Mouse (Mus musculus): ENCODE measurements around the gene Vipas39.
"Not testable (repeated sequence)": the region's sequence is repeated elsewhere in the genome, so short reads cannot be mapped to it uniquely, and the experiment has no call there.

The Vipas39 gene

DNA sequence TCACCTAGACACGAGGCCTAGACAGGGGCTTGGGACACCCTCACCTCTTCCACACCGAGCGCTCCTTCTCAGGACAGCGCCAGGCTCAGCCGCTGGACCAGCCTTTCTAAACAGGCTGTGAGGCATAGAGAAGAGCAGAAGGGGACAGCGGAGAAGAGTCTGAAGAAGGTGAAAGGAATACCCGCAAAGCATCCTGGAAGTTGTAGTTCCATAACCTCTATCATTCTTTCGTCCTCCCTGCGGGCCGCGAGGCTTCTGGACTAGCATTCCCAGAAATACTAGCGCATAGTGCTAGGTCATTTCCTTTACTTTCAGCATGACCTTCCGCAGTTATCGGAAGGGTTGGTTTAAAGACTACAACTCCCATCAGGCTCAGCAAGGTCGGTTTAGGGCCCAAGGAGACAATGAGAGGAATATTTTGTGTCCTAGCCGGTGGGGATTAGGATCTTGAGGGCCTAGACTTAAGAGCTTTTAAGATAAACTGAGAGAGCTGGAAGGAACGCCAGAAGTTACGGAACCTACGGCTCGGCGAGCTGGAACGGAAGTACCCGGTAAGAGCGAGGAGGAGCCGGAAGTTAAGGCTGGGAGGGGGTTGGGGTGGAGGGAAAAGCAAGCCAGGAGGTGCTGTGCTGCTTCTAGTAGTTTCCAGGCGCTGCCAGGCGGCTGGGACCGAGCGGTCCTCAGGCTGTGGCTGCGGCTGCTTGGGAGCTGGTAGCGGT, at the start of gene Vipas39, which contains the start of gene Ahsa1:
Gene Vipas39, minus strand, starts transcription at position 149 of the 719 bp plus-strand sequence.
Gene Ahsa1, plus strand, starts transcription at position 372 of the 719 bp plus-strand sequence.
- DNase-seq (ENCODE audit: low spot score in 2 of 2) = peak; percentile 91 to 95

DNA sequence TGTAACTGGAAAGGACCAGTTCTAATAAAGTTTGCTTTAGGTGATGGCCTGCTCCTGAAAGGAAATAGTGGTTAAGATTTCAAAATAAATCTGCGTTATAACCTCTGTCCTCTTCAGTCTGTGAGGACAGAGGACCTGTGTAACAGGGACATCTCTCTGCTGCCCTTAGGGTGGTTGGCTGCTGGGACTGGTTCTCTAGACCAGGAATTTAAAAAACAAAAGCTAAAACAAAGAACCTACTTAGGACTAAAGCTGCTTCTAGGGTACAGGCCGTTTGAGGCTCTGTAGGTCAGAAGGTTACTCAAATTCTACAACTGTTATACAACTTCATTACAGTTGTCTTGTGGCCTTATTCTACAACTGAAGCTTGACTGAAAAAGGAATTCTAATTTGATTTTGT, 47.0 kb upstream of the Vipas39 start:
- no peak for DNase-seq (ENCODE audit: low spot score in 2 of 2)

DNA sequence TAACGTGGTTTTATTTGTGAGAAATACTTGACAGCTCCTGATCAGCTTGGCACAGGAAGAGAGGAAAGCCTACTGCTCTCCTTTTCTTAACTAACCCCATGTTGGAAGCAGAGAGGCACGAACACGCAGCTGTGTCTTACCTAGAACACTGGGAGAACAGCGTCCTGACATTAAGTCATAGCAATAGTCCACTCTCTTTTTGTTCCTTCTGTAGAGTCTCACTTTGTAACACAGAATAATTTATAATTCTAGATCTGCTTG, 40.5 kb upstream of the Vipas39 start:
- DNase-seq (ENCODE audit: low spot score in 2 of 2) = not testable (repeated sequence)

DNA sequence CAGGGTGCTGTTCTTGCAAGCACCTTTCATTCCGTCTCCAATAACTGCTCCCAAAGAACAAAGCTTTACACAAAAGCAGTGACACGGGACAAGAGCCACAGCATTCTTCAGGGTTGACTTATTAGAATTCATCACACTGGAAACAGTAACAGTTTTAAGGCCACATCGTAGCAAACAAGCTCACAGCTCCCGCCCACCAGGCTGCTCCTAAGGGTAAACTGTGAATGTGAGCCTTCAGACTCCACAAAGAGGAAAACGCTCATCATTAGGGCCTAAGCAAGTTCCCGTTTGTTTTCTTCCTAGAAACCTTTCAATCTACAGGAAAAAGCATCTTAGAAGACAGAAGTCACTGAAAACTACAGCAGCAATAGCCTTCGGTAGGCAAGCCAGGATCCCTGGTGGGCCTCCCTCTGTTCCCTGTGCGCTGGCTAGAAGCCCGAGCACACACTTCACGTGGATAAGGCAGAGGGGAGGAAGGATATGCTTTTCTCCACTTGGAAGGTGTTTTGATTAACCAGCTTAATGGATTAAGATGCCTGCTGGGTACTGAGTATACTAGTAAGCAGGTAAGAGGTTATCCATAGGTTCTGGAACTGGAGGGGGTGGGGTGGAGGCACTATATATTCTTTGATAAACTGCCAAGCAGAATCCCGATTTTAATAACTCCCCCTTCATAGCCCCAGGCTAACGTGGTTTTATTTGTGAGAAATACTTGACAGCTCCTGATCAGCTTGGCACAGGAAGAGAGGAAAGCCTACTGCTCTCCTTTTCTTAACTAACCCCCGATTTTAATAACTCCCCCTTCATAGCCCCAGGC, 39.9 kb upstream of the Vipas39 start:
- DNase-seq (ENCODE audit: low spot score in 2 of 2) = no peak

DNA sequence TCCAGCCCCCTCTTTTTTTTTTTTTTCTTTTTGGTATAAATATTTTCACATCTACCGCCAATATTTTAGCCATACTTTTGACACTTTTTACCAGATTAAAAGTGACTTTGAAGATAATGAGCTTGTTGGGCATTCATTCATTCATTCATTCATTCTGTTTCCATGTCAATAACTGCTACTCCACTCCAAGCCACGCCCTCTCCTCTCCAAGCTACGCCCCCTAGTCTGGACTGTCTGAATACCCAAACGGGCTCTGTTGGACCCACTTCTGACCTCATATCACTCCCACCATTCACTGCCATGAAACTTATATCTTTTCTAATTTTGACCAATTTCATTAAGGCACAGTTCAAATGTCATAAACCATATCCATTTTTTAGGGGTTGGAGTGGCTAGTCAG, 35.1 kb upstream of the Vipas39 start:
- no peak for DNase-seq (ENCODE audit: low spot score in 2 of 2)

DNA sequence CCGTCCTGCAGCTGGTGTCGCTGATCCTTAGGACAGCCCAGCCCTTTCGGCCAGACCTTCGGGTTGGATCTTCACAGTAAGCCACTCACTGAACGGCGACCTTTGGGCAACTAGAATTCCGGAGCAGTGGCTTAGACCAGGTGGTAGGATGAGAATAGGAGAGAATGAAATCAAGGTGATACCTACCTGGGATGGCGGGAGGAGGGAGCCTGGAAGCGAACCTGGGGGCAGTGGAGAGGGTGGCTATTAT, 34.3 kb upstream of the Vipas39 start:
- DNase-seq (ENCODE audit: low spot score in 2 of 2) = no peak

DNA sequence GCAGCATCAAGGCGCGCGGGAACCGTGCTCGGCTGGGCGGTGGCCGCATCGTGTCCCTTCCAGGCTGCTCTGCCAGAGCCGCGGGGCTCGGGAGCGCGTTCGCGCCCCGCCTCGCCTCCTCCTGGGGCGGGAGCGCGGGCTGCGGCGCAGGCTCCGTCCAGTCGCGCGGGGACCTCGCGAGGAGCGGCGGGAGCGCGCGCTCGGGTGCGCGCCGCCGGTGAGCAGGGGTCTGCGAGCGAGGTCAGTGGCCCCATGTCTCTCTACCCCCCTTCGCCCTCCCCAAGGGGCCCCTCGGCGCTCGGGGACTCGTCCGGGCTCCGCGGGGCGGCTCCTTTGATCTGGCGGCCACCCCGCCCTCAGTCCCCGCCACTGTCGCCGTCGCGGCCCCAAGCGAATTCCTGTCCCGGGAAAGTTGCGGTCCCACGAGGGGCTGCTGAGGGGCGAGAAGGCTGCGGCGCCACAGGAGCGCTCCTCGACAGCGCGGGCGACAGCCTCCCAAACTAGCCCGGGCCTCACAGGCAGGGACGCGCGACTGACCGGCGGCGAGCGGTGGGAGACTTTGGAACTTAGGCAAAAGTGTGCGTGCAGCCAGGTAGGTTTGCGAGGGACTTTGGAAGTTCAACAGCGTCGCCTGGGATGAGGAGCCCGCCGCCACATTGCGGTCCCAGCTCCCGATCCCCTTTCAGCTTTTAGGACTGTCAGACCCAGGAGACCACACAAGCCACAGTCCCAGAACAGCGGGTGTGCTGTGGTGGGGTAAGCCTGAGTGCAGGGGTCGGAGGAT, 33.8 kb upstream of the Vipas39 start, which contains the start of gene Ism2:
Gene Ism2, minus strand, starts transcription at position 49 of the 784 bp plus-strand sequence.
- no peak for DNase-seq (ENCODE audit: low spot score in 2 of 2)

DNA sequence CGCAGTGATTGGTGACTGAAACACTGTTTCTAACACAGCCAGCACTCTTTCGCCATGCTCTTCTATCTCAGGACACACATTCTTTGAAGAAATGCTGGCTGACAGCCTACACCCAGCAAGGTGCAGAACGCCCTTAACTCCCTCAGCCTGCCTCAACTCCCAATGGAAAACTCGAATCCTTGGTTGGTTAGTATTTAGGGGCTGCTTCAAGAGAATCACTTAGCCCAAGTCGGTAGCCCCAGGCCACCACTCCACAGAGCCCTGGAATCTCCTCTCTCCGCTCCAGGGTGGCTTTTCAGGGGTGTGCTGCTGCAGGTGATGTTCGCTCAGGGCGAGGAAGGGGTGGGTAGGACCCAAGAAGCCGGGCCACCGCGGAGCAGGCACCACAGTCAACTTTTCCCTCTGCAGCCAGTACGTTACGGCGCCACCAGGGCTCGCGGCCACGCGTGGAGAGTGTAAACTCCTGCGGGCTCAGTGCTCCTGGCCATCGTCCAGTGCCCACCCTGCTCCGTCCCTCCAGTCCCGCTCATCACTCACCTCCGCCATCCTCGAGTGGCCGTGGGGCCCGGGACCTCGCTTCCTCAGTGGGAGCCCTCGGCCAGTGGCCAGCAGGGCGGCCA, 33.1 kb upstream of the Vipas39 start:
- DNase-seq (ENCODE audit: low spot score in 2 of 2) = no peak

DNA sequence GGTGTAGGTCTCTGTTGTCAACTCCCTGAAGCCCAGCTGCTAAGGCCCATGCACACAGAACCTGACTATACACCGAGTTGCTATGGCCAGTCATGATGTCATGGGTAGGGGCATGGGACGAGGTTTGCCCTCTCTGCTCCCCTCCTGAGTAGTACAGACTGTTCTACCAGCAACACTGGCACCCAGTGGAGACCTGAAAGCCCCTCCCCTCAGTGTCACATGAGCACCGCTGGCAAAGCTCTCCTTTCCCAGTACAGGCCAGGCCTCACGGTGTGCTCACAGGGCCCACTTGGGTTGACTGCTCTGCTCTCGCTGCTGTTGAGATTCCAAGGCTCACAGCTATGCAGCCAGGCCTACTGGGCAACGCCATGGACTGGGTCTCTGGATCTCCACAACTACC, 27.9 kb upstream of the Vipas39 start:
- DNase-seq (ENCODE audit: low spot score in 2 of 2) = no peak

DNA sequence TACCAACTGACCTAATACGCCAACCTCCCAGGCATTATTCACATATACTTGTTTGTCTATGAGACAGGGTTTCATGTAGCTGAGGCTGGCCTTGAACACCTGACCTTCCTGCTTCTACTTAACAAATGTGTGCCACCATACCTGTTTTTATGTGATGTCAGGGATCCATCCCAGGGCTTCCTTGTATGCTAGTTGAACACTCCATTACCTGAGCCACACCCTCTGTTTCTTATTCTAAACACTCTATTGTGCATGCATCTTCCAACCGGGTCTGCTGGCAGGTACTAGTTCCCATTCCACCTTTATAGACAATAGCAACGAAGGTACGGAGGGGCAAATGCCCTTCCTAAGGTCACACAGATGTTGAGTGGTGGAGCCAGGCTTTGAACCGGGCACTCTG, 23.0 kb upstream of the Vipas39 start:
- DNase-seq (ENCODE audit: low spot score in 2 of 2) = no peak

DNA sequence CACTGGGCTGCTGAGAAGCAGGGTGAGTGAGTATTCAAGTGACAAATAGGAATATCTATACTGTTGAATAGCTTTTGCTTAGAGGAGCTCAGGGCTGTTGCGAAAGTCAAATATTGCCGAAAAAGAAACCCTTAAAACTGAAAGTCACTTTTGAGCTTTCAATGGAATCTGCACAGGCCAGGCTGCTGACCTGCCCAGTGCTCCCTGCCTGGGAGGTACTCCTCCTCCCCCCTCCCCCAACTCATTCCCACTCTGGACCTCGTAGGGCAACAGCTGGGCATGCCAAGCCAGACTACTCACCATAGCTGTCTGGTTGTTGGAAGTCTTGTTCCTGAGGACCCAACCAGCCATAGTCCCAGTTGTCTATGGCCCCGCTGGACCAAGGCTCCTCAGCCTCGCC, 18.7 kb upstream of the Vipas39 start:
- DNase-seq (ENCODE audit: low spot score in 2 of 2) = no peak

DNA sequence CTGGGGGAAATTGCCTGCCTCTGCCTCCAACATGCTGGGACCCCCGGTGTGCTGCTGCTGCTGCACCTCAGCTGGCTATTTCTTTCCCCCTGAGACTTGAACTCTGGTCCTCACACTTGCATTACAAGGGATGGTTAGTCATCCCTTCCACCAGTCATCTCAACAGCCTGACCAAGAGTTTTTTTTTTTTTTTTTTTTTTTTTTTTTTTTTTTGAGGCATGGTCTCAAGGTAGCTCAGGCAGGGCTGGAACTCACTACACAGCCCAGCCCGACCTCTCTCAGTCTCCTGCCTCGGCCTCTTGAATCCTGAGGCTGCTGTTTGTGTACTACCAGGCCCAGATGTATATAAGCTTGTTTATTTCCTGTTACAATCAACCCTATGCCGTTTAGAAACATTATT, 18.2 kb upstream of the Vipas39 start:
- no peak for DNase-seq (ENCODE audit: low spot score in 2 of 2)

DNA sequence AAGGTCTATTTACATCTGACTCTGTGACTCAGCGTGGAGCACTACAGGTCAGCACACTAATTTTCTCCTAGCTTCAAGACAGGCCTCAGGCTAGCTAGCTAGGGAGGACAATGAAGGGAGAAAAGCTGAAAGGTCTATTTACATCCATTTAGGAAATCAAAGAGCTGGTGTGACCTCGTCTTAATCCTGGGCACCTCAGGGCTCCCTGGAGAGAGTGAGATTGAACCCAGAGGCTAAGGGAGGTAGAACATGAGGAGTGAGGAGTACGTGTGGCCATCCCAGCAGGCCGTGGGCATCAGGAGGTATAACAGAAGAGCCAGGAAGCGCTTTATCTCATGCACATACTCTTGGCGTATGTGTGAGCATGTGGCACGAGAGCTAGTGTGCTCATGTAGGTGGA, 17.6 kb upstream of the Vipas39 start:
- no peak for DNase-seq (ENCODE audit: low spot score in 2 of 2)

DNA sequence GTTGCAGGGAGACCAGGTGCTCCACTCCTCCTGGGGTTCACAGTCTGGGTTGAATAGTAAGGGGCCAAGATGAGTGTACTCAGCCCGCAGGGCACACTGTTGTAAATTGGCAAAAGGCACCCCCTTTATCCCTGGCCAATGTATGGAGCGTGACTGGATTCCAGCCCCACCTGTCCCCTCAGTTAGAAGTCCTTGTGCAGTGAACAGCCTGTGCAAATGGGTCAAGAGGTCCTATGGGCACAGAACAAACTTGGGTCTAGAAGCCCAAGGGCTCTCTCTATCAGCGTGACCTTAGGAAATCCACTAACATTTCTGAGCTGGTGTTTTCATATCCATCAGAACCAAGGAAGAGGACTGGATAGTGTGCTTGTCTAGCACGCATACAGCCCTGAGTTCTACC, 16.7 kb upstream of the Vipas39 start:
- DNase-seq (ENCODE audit: low spot score in 2 of 2) = no peak

DNA sequence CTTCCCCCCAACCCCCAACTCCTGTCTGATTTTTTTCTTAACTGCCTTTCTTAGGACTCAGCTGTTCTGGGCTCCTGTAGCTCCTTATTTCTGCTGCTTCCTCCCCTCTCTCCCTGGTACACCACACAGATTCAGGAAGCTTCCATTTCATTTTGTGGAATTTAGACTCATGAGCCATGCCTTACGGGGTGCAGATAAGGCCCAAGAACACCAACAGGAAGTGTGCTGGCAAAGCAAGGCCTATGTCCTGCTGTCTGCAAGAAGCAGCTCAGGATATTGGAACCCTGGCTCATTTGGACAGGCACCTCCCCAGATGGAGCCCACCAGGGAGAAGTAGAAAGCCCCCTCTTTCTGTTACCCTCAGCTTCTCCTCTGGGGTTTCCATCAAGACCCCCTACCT, 15.7 kb upstream of the Vipas39 start:
- DNase-seq (ENCODE audit: low spot score in 2 of 2) = no peak

DNA sequence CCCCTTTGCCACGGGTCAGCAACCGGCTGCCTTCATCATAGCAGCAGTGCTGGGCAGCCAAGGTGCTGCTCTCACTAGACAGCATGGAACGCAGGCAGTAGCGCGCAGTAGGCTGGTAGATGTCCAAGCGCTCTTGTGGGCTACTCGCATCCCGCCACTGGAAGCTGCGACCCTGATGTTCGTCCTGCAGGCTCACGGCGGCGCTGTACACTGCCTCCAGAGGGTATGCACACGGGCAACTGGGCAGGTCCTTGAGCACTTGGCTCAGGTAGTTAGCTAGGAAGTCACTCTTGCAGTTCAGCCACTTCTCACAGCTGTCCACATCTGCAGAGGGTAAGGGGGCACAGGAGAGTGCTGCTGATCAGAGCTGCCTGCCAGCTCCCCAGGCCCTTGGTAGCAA, 13.8 kb upstream of the Vipas39 start:
- no peak for DNase-seq (ENCODE audit: low spot score in 2 of 2)

DNA sequence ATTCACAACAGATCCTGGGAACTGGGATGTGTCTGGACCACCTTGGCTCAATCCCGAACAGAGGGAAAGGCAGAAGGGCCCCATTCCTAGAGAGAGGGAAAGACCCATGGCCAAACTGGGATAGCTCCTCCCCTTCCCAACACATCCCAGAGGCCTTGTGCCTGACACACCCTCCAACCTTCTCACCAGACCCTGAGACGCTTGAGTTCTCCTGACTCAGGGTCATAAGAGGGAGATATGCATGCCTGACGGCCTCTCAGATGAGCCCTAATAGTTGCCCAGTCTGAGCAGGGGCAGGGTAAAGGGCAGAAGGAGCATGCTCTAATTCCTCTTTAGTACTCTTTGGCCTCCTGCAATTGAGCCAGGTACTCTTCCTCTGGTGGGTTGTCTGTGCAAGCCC, 13.3 kb upstream of the Vipas39 start:
- no peak for DNase-seq (ENCODE audit: low spot score in 2 of 2)

DNA sequence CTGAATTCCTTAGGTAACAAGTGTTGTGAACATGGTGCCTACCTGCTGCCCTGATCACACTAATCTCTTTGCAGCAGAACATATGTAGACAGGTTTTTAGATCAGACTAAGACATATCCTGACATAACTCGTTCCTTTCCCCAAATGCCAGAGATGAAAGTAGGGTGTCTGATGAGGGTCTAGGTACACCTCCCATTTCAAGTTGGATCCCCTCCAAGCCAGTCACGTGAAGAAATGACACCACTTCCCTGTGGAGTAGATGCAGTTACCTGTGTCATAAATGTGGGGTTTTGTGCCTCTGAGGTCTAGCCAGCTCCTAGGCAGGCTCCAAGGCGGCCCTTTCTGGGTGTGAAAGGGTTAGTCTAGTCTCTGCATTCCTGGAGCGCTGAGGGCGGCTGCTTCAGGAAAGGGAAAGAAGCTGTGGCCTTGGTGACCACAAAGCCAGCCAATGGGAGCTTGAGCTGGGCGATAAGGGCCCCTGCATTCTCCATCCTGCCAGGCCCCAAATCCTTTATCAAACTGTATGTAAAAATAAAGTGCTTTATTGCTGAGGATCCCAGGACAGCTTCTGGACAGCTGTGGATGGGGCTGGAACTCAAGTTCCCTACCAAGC, 12.2 kb upstream of the Vipas39 start:
- no peak for DNase-seq (ENCODE audit: low spot score in 2 of 2)

DNA sequence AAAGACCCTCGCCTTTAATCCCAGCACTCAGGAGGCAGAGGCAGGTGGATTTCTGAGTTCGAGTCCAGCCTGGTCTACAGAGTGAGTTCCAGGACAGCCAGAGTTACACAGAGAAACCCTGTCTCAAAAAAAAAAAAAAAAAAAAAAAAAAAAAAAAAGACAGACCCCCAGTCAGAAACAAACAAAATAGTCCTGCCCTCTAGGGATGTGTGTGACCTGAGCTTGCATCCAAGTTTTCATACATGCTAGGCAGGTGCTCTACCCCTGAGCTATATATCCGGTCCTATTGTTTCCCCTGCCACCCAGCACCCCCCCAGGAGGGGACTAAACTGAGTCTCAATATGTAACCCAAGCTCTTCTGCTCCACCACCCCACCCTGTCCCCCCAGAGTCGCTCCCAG, 11.2 kb upstream of the Vipas39 start:
- not testable (repeated sequence) for DNase-seq (ENCODE audit: low spot score in 2 of 2)

DNA sequence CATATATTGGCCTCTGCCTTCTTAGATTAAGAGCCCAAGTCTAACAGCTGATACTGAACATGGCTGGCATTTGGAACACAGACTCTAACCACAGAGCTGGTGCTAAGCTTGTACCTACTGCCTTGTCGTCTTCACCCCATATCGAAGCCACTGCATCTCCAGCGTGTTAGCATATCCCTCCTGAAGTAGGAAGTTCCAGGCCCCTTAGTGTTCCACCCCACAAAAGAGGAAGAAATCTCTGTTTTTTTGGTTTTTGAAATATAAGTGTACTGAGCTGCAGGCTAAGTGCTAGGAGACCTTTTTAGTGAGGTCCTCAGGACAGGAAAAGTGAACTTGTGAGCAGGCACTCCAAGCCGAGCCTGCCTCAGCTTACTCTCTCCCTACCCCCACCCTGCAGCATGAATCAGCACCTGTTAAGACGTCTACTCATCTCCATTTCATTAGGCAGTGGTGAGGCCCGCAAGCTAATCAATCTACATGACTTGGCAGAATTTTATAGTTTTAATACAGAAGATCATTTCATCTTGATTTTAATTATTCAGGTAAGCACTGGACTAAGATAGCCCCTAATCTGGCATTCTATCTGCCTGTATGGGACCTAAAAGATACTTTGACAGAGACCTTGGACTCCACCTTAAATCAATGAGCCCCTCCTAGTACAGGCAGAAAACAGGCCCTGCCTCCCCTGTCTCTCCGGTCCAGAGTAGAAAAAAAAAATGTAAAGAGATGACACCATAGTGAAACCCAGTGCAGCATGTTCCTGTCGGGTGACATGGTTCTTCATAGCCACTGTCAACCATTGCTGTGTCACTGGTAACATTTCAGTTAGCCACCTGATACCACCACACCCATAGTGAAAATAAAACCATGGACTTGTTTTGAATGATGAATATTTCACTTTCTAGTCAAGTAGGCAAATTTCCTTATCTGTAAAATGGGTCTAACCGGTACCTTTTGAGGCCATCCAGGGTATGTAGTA, 9.1 kb upstream of the Vipas39 start:
- no peak for DNase-seq (ENCODE audit: low spot score in 2 of 2)

DNA sequence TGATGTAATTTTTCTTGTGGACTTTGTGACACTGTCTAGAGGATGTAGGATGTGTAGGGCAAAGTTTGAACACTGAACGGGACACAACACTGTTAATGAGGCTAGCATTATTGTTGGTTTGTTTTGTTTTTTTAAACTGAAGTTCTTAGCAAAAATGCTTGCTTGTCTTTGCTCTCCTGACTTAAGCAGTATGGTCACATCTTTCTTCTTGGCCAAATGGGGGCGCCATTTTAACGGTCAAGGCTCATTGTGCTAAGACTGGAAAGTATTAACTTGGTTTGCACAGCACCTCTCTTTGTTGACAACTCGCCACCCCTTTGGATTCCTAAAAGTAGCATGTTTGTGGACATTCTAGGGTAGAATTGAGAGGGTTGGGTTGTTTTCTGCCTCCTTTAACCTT, 1.6 kb upstream of the Vipas39 start:
- no peak for DNase-seq (ENCODE audit: low spot score in 2 of 2)
